Comparison of ENCODE assay signal across 8 mouse cellular contexts in genomic region chr17:36866719-36867527, GRCm38 (mm10). TPM values are rescaled to one million over a fixed set of nuclear protein-coding genes. Genes with fewer than 3 reads are reported as not detected.
DNase-seq lines count a peak whose midpoint lies in the region; ATAC-seq lines count a peak whose summit lies in the region.

Gene Trim15 (minus strand): TSS chr17:36867210.

- peak; percentile 35; the same call in 1 of the 2 replicates for ATAC-seq in granulocyte monocyte progenitor cell, adult 5-6 weeks (replicated peaks; ENCODE audit: poor library complexity, severe bottlenecking)

- DNase-seq in right cerebral cortex, postnatal 14 days = peak; percentile 19
- no peak for DNase-seq in right cerebral cortex, adult 2 months (ENCODE audit: low spot score in 2 of 2)
- peak; percentile 78 for DNase-seq in liver
- DNase-seq in retina, postnatal 1 day = peak; percentile 8
- DNase-seq in thymus, postnatal 10 days (ENCODE audit: low spot score in 2 of 2) = no peak
- no peak for DNase-seq in left cerebral cortex, postnatal 14 days (ENCODE audit: low spot score in 2 of 2)
- DNase-seq in frontal cortex, postnatal 25 days (ENCODE audit: low spot score in 2 of 2) = no peak

- intact Hi-C loops in left cerebral cortex, postnatal 14 days (cut with DNase I) = no loop called here

RNA-seq across cellular contexts. Expression of gene Trim15, which starts in this region (rescaled TPM):
- not detected in 2 replicates for total RNA-seq in granulocyte monocyte progenitor cell, adult 5-6 weeks (2014; fragmentation: Nextera tagmentation)
- not detected in 2 replicates for total RNA-seq in granulocyte monocyte progenitor cell, adult 5-6 weeks (2017)
- not detected for total RNA-seq in left cerebral cortex, postnatal 14 days (2021)

Comparison
In these comparisons a context has a peak if more than half of its experiments do, and no peak if none do; other contexts are left out.
1. DNase-seq: peak in right cerebral cortex, postnatal 14 days (single experiment), liver (single experiment) and retina, postnatal 1 day (single experiment); none in right cerebral cortex, adult 2 months (0 of 2), thymus, postnatal 10 days (0 of 2), left cerebral cortex, postnatal 14 days (0 of 2) and frontal cortex, postnatal 25 days (0 of 2).
2. Peak in ATAC-seq in granulocyte monocyte progenitor cell, adult 5-6 weeks; RNA of the gene not detected or under 1 TPM.